Mouse (Mus musculus) gastrocnemius, postnatal 4 days (tissue): ENCODE results near the gene Yif1a. TPM values are rescaled to one million over a fixed set of nuclear protein-coding genes. Genes with fewer than 3 reads are reported as not detected.
"Not testable (repeated sequence)": the region's sequence is repeated elsewhere in the genome, so short reads cannot be mapped to it uniquely, and the experiment has no call there.

Experiments used
- DNase-seq, 2 experiments: peaks; one replicate each; pipeline ENCODE4 v3.0.0; 2021 to 2022; ENCODE audit warnings: low spot score in 2 of 2, mixed read lengths in 2 of 2
- total RNA-seq, 2 experiments: library from RNA; stranded (reverse); gene quantifications; 2 replicates each; pipeline ENCODE4 v1.2.3; 2021

Yif1a gene
- total RNA-seq, 2 experiments from 2014 or later = 57.9 to 59.6 TPM

GRCm38 (mm10) chr19:5083961-5084833 lies 4.1 kb upstream of the Yif1a start:
- no peak for DNase-seq

- DNase-seq = no peak
Observed at GRCm38 (mm10) chr19:5084834-5085144, 3.5 kb upstream of the Yif1a start.

GRCm38 (mm10) chr19:5085145-5085863 lies 3.0 kb upstream of the Yif1a start, which contains the start of gene Tmem151a:
Tmem151a (minus strand) TSS chr19:5085531.
- no peak for DNase-seq

GRCm38 (mm10) chr19:5086533-5086932 lies 1.8 kb upstream of the Yif1a start:
- DNase-seq = not testable (repeated sequence)

GRCm38 (mm10) chr19:5089324-5089723 lies 986 bp downstream of the Yif1a start:
- no peak for DNase-seq

- no peak for DNase-seq
Observed at GRCm38 (mm10) chr19:5092083-5092482, 3.7 kb downstream of the Yif1a start.

- DNase-seq = no peak
Observed at GRCm38 (mm10) chr19:5093481-5094242, 5.3 kb downstream of the Yif1a start.

- DNase-seq = peak; percentile 84 to 88
Observed at GRCm38 (mm10) chr19:5094243-5094632, 5.9 kb downstream of the Yif1a start.

- DNase-seq = no peak
Observed at GRCm38 (mm10) chr19:5094746-5095417, 6.5 kb downstream of the Yif1a start.

GRCm38 (mm10) chr19:5095887-5096474 lies 7.6 kb downstream of the Yif1a start:
- DNase-seq = no peak

GRCm38 (mm10) chr19:5097521-5098362 lies 9.4 kb downstream of the Yif1a start:
- DNase-seq = no peak

GRCm38 (mm10) chr19:5098363-5099143 lies 10.2 kb downstream of the Yif1a start, which contains the start of gene Cnih2:
Cnih2 (minus strand) TSS chr19:5098521.
- DNase-seq = peak in 1 of 2 experiments; percentile 64

- no peak for DNase-seq
Observed at GRCm38 (mm10) chr19:5106074-5106473, 17.7 kb downstream of the Yif1a start.

GRCm38 (mm10) chr19:5106731-5107191 lies 18.4 kb downstream of the Yif1a start, which contains the start of gene Rab1b:
Rab1b (minus strand) TSS chr19:5107072.
- DNase-seq = peak; percentile 98

GRCm38 (mm10) chr19:5107556-5108270 lies 19.4 kb downstream of the Yif1a start:
- DNase-seq = no peak

- DNase-seq = no peak
Observed at GRCm38 (mm10) chr19:5108271-5108575, 19.9 kb downstream of the Yif1a start.

GRCm38 (mm10) chr19:5108702-5109101 lies 20.4 kb downstream of the Yif1a start:
- no peak for DNase-seq
